Mouse (Mus musculus) induced T-regulatory cell, adult 2 months (primary cell): ENCODE data around the gene Comt.

Experiments
- DNase-seq: peaks from one replicate; pipeline ENCODE4 v3.0.0-alpha.2; 2012; ENCODE audit warnings: low read depth

Comt gene

GRCm38 (mm10) chr16:18411026-18411649, 15.5 kb downstream of the Comt start:
- DNase-seq = no peak

- no peak for DNase-seq
Measured at GRCm38 (mm10) chr16:18410418-18410817, 16.2 kb downstream of the Comt start.

- DNase-seq = no peak
Measured at GRCm38 (mm10) chr16:18409776-18410175, 16.9 kb downstream of the Comt start.

GRCm38 (mm10) chr16:18407912-18408311, 18.7 kb downstream of the Comt start:
- DNase-seq = no peak

GRCm38 (mm10) chr16:18406293-18406692, 20.4 kb downstream of the Comt start:
- DNase-seq = peak; percentile 60

GRCm38 (mm10) chr16:18405876-18406275, 20.8 kb downstream of the Comt start:
- DNase-seq = no peak

- no peak for DNase-seq
Measured at GRCm38 (mm10) chr16:18405091-18405854, 21.4 kb downstream of the Comt start.

GRCm38 (mm10) chr16:18403285-18403684, 23.4 kb downstream of the Comt start:
- DNase-seq = no peak

- DNase-seq = no peak
Measured at GRCm38 (mm10) chr16:18400472-18401216, 26.0 kb downstream of the Comt start.

GRCm38 (mm10) chr16:18400028-18400427, 26.6 kb downstream of the Comt start:
- DNase-seq = no peak

GRCm38 (mm10) chr16:18396791-18397621, 29.6 kb downstream of the Comt start:
- no peak for DNase-seq

GRCm38 (mm10) chr16:18396201-18396600, 30.5 kb downstream of the Comt start:
- DNase-seq = no peak

- DNase-seq = no peak
Measured at GRCm38 (mm10) chr16:18395620-18396036, 31.0 kb downstream of the Comt start.

- no peak for DNase-seq
Measured at GRCm38 (mm10) chr16:18394777-18395619, 31.7 kb downstream of the Comt start.

- DNase-seq = no peak
Measured at GRCm38 (mm10) chr16:18394056-18394455, 32.6 kb downstream of the Comt start.

- no peak for DNase-seq
Measured at GRCm38 (mm10) chr16:18393595-18393994, 33.1 kb downstream of the Comt start.

GRCm38 (mm10) chr16:18392469-18393426, 33.9 kb downstream of the Comt start:
- DNase-seq = peak; percentile 77

- DNase-seq = no peak
Measured at GRCm38 (mm10) chr16:18391728-18392127, 34.9 kb downstream of the Comt start.

GRCm38 (mm10) chr16:18391127-18391526, 35.5 kb downstream of the Comt start:
- DNase-seq = no peak

GRCm38 (mm10) chr16:18390399-18390798, 36.3 kb downstream of the Comt start:
- no peak for DNase-seq
